Mouse (Mus musculus): ENCODE results near the gene Plxna2.

The Plxna2 gene

DNA sequence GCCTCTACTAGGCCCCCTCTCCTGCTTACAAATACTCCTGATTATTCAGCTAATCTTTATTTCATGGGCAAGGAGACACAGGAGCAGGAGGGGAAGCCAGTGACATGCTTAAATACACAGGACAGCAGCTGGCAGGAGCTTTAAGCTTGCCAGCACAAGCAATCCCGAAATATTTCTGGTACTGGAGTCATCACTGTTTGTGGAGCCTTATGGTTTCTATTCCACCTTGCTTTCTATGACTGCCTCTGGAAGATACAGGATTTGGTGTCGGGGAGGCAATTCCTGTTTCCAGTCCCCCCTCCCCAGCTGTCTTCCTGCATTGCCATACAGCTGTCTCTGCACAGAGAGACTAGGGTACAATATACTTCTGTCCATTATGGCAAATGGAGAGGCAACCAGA, 4.7 kb downstream of the Plxna2 start:
- no peak for DNase-seq (ENCODE audit: low spot score in 2 of 2)

- no peak for DNase-seq (ENCODE audit: low spot score in 2 of 2)
Measured at GRCm38 (mm10) chr1:194623641-194624040, 5.6 kb downstream of the Plxna2 start.

- peak; percentile 38 to 65 for DNase-seq (ENCODE audit: low spot score in 2 of 2)
Measured at GRCm38 (mm10) chr1:194624411-194624810, 6.4 kb downstream of the Plxna2 start.

DNA sequence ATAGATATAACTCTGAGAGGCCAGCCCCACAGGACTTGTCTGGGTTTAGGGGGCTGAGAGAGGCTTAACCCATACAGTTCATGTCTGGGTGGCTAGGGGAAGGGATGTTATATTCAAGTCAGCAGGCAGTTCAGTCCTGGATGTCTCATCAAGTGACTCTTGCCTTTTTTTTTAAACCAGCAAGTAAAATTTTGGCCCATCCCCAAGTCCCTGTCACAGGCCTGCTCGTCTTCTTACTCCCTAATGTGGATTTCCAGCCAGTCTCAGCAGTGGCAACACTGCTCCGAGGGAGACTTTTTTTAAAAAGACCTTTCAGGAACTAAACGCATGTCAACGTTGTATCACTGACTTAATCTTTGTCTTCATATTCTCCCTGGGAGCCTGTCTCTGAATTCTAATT, 7.0 kb downstream of the Plxna2 start:
- DNase-seq (ENCODE audit: low spot score in 2 of 2), result no peak

DNA sequence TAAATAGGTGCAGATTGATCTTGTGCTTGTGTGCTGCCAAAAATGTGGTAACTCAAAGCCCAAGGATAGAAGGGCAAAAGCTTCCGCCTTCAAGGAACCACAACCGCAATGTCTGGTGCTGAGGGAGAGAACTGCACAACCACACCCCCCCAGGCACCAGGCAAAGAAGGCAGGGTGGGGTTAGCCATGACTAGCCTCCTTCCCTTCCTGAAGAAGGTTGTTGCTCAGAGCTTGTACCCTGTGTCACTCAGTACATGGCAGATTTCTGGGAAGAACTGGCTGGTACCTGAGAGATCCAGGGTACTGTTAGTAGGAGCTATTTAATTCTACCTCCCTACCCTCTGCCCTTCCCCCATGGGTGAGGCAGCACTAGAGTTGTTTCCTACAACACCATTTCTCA, 8.1 kb downstream of the Plxna2 start:
- no peak for DNase-seq (ENCODE audit: low spot score in 2 of 2)

GRCm38 (mm10) chr1:194627286-194627685, 9.3 kb downstream of the Plxna2 start:
- DNase-seq (ENCODE audit: low spot score in 2 of 2), result no peak

GRCm38 (mm10) chr1:194629135-194629689, 11.2 kb downstream of the Plxna2 start:
- DNase-seq (ENCODE audit: low spot score in 2 of 2), result no peak

DNA sequence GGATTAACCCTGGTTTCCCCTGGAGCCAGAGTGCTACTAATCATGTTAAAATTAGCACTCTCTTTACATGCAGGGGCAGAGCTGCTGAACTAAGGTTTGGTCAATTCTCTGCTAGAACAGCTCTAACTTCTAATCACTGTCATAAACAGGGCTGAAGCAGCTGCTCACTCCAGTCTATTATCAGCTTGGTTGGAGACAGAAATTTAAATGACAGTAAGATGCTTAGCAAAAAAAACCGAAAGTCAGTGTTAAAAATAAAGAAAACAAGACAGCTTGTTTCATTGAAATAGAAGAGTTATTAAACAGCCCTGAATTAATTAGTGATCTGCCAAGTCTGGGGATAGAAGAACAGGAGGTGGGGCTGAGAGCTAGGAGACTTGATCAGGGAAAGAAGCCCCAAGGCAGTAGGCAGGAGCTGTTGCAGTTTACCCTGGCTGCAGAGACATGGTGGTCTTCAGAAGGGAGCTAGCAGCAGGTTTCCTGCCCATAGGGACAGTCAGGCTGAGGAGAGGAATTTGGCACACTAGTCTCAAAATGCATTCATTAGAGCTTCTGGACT, 12.6 kb downstream of the Plxna2 start:
- DNase-seq (ENCODE audit: low spot score in 2 of 2), result no peak

DNA sequence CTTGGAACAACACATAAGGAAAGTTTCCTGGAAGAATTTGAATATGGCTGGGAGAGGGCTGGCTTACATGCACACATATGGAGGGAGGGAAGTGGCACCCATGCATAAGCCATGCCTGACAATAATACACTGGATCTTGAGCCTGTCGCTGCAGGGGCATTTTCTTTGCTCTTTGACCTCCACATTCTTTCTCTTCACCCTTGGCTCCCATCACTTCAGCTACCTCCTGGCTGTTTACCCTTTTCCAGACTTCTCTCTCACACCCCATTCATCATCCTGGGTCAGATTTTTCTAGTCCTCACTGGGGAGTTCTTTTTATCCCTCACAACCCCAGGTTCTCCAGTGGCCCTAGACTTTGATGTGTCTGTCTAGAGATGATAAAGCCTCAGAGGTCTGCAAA, 13.6 kb downstream of the Plxna2 start:
- no peak for DNase-seq (ENCODE audit: low spot score in 2 of 2)

- no peak for DNase-seq (ENCODE audit: low spot score in 2 of 2)
Measured at GRCm38 (mm10) chr1:194632029-194632428, 14.0 kb downstream of the Plxna2 start.

DNA sequence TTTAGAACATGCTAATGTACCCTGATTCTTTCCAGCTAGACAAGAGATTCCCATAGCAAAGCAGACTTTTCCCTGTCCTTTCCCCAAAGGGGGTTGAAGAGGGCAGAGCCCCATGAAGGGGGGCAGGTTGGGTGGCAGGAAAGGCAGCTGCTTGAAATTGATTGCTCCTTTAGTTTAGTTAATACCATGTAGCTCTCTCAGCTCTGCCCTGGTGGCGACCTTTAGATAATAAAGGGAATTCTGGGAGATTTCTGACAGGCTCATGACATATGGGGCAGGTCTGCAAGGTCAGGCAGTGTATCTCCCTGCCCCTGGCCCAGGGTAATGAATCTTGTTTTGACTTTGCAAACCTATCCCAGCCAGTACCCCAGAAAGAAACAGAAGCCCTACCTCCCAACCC, 17.4 kb downstream of the Plxna2 start:
- no peak for DNase-seq (ENCODE audit: low spot score in 2 of 2)

GRCm38 (mm10) chr1:194635942-194636341, 17.9 kb downstream of the Plxna2 start:
- DNase-seq (ENCODE audit: low spot score in 2 of 2), result no peak

- DNase-seq (ENCODE audit: low spot score in 2 of 2), result no peak
Measured at GRCm38 (mm10) chr1:194637391-194638304, 19.6 kb downstream of the Plxna2 start.

DNA sequence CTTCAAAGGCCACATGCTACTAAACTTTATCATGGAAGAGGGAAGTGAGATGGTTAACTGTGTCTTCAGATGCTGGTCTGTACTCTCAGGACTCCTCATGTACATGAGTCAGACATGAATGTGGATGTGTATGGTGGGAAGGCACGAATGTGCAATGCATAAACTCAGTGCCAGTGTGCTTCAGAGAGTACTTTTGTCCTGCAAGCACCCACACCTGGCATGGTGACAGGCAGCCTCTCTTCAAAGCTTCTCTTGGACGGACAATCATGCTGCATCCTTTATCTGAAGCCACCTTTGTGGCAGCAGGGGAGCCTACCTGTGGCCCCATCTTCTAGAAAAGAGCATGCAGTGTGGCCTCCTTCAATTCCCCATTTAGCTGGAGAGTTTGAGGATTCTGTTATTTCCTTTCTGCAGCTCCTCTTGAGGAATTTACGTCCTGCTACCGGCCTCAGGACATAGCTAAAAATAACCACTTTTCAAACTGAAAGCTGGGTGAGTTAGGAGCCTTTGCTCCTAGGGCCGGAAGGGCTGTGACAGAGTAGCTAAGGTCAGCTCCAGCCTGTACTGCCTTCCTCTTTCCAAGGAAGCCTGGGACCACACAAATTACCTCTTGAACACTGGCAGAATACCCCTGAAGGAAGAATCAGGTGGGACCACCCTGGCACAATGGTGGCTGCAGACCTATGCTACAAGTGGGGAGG, 23.7 kb downstream of the Plxna2 start:
- peak in 1 of 2 experiments; percentile 43 for DNase-seq (ENCODE audit: low spot score in 2 of 2)

DNA sequence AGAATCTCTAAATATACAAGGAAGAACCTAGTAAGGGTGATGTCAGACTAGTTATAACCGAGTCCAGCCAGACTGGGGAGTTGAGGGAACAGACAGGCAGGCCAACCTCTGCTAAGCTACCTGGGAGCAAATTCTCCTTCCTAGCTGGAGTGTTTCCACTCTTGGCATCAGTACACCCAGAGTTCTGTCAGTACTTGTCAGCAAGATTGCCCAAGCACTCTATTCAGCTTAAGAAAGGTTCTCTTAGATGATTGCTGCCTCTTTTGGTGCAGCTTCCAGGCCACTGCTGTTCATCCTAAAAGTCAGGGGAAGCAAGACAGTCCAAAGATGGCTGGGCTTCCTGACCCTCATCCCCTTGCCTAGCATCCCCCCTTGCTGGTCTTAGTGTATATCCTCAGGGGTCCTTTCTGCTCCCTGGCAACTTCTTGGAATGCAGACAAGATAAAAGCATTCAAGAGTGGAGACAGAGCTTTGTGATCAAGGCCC, 24.3 kb downstream of the Plxna2 start:
- no peak for DNase-seq (ENCODE audit: low spot score in 2 of 2)

DNA sequence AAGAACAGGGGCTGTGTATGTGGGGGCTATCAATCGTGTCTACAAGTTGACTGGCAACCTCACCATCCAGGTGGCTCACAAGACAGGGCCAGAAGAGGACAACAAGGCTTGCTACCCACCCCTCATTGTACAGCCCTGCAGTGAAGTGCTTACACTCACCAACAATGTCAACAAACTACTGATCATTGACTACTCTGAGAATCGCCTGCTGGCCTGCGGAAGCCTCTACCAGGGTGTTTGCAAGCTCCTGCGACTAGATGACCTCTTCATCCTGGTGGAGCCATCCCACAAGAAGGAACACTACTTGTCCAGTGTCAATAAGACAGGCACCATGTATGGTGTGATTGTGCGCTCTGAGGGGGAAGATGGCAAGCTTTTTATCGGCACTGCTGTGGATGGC, 25.9 kb downstream of the Plxna2 start:
- DNase-seq (ENCODE audit: low spot score in 2 of 2), result no peak

DNA sequence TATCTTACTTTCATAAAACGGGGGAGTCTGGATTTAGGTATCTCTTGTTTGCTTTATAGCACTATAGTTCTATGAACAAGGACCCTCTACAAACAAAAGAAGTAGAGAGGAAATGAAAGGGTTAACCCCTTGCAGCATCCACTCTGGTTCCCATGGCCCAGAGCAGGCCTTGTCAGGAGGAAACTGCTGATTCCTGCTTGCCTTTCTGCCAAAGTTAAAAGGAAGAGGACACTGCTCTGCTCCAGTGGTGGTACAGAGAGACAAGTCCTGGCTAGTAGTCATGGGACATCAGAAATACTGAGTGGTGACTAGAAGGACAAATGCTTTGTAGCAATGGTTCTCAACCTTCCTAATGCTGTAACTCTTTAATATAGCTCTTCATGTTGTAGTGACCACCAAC, 27.9 kb downstream of the Plxna2 start:
- DNase-seq (ENCODE audit: low spot score in 2 of 2), result no peak

DNA sequence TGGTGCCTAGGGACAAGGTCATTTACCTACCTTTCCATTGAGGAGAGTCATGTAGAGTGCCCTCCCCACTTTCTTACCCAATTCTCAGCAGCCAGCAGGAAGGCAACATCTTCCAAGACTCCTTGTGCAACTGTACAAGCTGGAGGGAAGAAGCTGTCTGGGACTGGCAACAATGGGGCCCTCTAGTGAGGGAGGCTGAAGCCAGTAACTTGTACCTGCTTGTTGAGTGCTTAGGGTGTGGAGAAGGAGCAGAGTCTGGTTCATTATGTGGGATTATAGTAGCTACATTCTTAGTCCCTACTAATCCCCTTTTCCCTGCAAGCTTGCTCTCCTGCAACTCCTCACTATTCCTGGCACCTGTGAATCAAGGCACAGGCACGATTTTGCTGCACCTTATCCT, 32.1 kb downstream of the Plxna2 start:
- DNase-seq (ENCODE audit: low spot score in 2 of 2), result no peak

DNA sequence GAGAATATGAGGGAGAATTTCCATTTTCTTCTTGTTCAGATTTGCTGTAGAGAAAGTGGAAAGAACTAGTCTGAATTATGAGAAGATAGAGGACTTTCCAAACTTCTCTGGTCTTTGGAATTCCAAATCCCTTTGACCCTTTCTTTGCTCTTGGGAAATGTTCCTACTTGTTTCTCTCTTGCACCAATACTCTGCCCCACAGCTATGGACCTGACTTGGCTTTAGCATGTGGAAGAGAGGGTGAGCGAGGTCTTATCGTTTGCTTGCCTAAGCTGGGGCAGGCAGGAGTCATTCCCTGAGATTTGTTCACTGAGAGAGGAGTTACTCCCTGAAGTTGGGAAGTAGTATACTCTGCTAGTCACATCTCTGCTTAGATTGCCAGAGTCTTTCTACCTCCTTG, 32.5 kb downstream of the Plxna2 start:
- no peak for DNase-seq (ENCODE audit: low spot score in 2 of 2)

DNA sequence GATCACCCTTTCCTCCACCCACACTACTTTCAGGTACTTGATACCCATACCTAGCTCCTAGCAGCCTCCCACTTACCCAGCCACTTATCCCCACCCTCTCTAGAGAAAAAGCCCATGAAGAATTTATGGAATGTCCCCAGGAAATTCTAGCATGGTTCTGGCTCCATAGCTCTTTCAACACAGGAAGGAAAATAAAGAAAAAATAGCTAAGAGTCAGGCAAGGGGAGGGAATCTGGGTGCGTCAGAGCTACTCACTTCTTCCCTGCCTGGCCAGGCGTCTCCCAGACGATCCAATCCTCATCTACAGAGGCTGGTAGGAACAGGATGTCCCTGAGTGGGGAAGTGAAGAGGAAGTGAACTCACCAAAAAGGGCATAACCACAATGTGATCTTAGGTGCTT, 34.0 kb downstream of the Plxna2 start:
- DNase-seq (ENCODE audit: low spot score in 2 of 2), result no peak

GRCm38 (mm10) chr1:194658459-194659160, 40.6 kb downstream of the Plxna2 start:
- no peak for DNase-seq (ENCODE audit: low spot score in 2 of 2)
